Mouse (Mus musculus): ENCODE results near the gene Ss18l1. TPM values are rescaled to one million over a fixed set of nuclear protein-coding genes. Genes with fewer than 3 reads are reported as not detected.

The Ss18l1 gene
- total RNA-seq (2023) = 1 to 10 TPM; 6.5 to 7.3 TPM

GRCm38 (mm10) chr2:180042256-180042857 is at the start of gene Ss18l1, which contains the start of gene Psma7:
Ss18l1 (plus strand) TSS chr2:180042509.
Psma7 (minus strand) TSS chr2:180042433.

DNA sequence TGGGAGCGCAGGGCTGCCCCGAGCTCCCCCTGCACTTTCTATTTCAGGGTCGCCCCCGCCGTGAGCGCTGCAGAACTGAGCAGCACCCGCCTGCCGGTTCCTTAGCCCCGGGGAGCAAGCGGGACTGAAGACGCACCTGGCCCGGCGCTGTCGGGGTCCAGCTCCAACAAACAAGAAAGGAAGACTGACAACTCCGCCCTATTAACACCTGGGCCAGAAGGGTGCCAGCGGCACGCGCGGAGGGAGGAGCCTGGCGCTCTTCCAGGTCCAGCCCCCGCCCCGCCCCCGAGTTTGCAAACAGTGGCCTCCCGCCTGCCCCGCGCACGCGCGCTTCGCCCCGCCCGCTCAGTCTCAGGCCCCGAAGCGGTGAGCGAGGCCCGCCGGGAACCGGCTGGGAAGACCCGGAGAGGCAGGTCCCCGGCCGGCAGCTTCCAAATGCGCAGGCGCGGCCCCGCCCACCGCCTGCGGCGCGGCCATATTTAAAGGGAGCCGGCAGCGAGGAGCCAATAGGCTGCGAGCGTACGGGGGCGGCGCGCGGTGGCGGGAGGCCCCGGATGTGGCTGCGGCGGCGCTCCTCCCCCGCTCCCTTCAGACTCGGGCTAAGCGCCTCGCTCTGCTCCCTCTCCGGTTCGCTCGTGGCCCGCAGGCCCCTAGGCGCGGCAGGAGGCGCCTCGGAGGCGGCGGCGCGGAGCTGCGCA is 17.8 kb upstream of the Ss18l1 start, which contains the start of gene Lsm14b:
Lsm14b (plus strand) TSS at position 587 of the 698 bp plus-strand sequence.

GRCm38 (mm10) chr2:180070481-180071453 is 28.5 kb downstream of the Ss18l1 start, which contains the start of gene Mtg2:
Mtg2 (plus strand) TSS chr2:180070588.

DNA sequence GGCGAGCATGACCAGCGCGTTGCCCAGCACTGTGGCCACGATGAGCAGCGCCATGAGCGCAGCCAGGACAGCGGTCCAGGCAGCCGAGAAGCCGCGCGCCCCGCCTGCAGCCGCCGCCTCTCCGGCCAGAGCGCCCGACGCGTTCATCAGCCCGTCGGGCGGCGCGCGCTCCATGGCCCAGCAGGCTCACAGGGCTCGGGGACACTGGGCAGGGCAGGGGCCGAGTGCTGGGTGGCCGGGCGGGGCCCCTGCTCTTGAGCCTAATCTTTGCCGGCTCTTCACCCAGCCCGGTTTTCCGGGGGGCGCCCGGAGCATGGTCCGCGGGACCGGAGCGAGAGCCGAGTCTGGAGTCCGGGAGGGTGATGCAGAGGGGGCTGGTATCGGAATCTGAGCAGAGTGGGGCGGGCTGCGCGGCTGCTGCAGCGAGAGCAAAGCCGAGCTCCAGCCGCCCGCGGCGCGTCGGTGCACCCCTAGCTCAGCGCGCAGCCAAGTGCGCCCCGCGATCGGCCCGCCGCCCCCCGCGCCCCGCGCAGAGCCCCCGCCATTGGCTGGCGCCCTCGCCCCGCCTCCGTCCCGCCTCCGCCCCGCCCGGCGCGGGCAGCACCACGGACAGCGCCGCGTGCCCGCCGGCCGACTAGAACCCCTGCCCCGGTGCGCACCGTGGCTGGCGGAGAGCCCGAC is 61.8 kb downstream of the Ss18l1 start, which contains the start of gene Hrh3:
Hrh3 (minus strand) TSS at position 511 of the 681 bp plus-strand sequence.

GRCm38 (mm10) chr2:180118661-180119438 is 76.5 kb downstream of the Ss18l1 start, which contains the start of gene Osbpl2:
Osbpl2 (plus strand) TSS chr2:180119306.

Other genes with a start within 250 kb of the Ss18l1 start
- gene Taf4, start 65.9 kb upstream of the Ss18l1 start, total RNA-seq (2023) = 10 to 100 TPM; 32.3 to 32.5 TPM
- gene Lsm14b, start 17.5 kb upstream of the Ss18l1 start, total RNA-seq (2023) = 10 to 100 TPM; 28.8 to 30.9 TPM
- gene Psma7, start 76 bp upstream of the Ss18l1 start, total RNA-seq (2023) = 100 to 1,000 TPM; 196 to 204 TPM
- gene Mtg2, start 28.1 kb downstream of the Ss18l1 start, total RNA-seq (2023) = 10 to 100 TPM; 11.7 to 13.2 TPM
- gene Hrh3, start 62.0 kb downstream of the Ss18l1 start, total RNA-seq (2023) = not detected
- gene Osbpl2, start 76.8 kb downstream of the Ss18l1 start, total RNA-seq (2023) = 10 to 100 TPM; 30.2 to 31.9 TPM
- 100 to 1,000 TPM in 1 of 2 experiments, 10 to 100 TPM in 1; 99.5 to 104 TPM for gene Adrm1, start 129.0 kb downstream of the Ss18l1 start, total RNA-seq (2023)
- gene Lama5, start 183.3 kb downstream of the Ss18l1 start, total RNA-seq (2023) = under 1 TPM in 1 of 2 experiments, not detected in 1; 0.05 TPM
- gene Rps21, start 214.9 kb downstream of the Ss18l1 start, total RNA-seq (2023) = 1,000 to 10,000 TPM in 1 of 2 experiments, 100 to 1,000 TPM in 1; 824 to 1,285 TPM
- 10 to 100 TPM; 17.4 to 19.3 TPM for gene Cables2, start 231.0 kb downstream of the Ss18l1 start, total RNA-seq (2023)
- gene Rbbp8nl, start 247.4 kb downstream of the Ss18l1 start, total RNA-seq (2023) = not detected

All from monocyte, adult 59 days (primary cell).